Mouse (Mus musculus) megakaryocyte, embryonic 14.5 days (primary cell): Measurements from ENCODE around the gene Awat1.

Experiments used
- FLI1 ChIP-seq: IDR thresholded peaks from 2 replicates; pipeline ENCODE4 v1.6.1; 2012; ENCODE audit warnings: low read length, inconsistent platforms, mixed read lengths
- GATA1 ChIP-seq: IDR thresholded peaks from 3 replicates; pipeline ENCODE4 v1.6.1; 2012; ENCODE audit warnings: mixed read lengths, low read length, inconsistent platforms, borderline replicate concordance

DNA sequence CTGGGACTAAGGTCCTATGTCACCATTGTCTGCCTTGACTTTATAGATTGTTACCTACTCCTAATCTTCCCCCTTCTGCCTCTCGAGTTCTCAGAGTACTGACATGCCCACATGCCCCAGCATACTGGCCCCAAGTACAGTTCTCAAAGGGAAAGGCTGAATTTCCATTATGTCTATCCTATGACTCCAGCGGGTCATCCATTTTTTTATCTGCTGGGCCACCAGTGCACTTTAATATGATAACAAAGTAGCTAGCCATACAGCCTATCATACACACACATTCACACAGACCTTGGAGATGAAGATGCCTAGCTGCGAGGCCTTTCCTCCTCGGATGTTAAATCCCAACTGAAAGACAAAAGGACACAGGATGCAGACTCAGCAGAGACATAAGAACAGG, 52.2 kb downstream of the Awat1 start:
- TF ChIP-seq FLI1 (no peak), GATA1 (no peak)
